Mouse (Mus musculus) kidney, postnatal 14 days (tissue): ENCODE measurements around the gene Atxn7l1.

Experiments
- DNase-seq: peaks from one replicate; pipeline ENCODE4 v3.0.0; 2022; ENCODE audit warnings: mixed read lengths

The Atxn7l1 gene

GRCm38 (mm10) chr12:33147497-33148267 lies at the start of gene Atxn7l1:
Gene Atxn7l1 (plus strand): TSS chr12:33147693.
- peak; percentile 95 for DNase-seq

DNA sequence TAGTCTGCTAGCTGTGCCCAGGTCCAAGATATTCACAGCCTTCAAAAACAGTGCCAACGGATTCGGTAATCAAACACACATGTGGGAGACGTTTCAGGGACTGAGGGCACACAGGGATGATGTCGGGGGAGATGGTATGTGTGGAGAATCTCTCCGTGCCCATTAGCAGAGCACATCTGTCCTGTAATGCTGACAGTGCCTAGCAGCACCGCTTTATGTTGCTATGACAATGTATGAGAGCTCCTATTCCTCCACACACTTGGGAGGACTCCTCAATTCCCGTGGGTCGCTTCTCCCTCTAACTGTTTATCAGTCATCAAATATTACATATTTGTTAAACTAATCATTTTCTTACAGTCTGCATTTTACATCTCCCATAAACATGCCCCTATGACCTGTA lies 45.9 kb upstream of the Atxn7l1 start:
- no peak for DNase-seq

GRCm38 (mm10) chr12:33102342-33103115 lies 45.0 kb upstream of the Atxn7l1 start:
- DNase-seq = peak; percentile 5

DNA sequence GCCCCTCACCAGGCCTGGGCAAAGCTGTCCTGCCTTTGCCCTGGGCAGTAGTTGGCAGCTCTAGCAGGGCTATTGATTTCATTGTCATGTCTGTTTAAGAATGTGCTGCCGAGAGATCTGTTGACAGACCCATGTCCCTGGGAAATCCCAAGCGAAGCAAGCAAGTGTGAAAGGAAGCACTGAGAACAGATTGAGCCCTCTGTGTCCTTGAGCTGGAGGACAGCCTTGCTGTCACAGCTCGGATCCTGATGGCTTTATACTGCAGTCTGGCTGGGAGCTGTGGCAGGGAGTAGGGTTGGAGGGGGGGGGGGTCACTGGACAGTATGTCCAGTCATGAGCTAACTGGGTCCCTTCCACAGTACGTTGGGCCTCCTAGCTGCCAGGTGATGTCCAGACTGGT lies 41.8 kb upstream of the Atxn7l1 start:
- DNase-seq = no peak

- DNase-seq = no peak
Observed at GRCm38 (mm10) chr12:33106438-33107167, 40.9 kb upstream of the Atxn7l1 start.

- DNase-seq = peak; percentile 25
Observed at GRCm38 (mm10) chr12:33109531-33109930, 38.0 kb upstream of the Atxn7l1 start.

DNA sequence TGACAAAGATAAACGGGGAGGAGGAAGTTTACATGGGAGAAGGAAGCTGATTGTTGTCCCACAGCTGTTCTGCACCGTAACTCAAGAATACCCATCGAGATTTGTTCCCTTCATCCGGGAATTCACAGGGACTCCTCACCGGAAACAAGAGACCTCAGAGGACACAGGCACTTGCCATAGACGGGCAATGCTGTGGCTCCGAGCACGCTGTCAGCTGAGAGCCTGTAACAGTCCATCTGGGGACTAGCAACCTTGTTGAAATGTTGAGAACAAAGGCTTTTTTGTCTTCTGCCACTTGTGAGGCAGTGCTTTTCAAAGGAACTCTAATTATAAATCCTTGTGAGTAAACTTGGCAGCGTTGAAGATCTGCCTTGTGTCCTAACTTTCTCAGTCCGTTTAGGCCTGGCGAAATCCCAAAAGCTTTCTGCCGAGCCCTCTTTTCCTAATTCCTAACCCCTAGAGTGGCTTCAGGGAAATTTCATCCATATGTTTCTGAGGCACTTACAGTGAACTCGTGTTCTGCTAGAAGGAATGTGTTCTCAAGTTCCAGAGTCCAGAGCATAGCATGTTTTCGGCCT lies 36.5 kb upstream of the Atxn7l1 start:
- DNase-seq = peak; percentile 53

GRCm38 (mm10) chr12:33118624-33119301 lies 28.7 kb upstream of the Atxn7l1 start:
- no peak for DNase-seq

DNA sequence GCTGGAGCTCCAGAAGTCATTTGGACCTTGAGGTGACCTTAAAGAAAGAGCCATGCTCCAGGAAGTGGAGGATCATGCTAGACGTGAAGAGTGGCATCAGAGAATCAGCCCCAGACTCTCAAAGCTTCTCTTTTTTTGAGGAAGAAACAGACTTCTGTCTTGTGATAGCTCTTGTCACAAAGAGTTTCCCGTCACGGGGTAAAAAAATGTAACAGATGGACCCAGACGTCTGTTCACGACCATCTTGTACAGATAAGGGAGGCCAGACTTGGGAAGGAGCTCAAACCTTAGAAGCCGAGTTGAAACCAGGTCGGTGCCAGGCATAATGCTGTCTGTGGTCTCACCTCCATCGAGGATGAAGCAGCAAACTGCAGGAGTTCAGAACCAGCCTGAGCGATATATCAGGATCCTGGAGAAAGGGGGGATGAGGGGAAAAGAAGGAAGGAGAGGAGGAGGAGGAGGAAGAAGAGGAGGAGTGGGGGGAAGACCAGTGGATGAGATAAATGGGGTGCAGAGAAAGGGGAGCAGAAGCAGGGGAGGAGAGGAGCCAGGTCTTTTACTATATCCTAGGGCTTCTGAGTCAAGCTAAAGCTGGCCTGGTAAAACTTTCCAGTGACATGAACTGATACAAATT lies 21.8 kb upstream of the Atxn7l1 start:
- DNase-seq = no peak

DNA sequence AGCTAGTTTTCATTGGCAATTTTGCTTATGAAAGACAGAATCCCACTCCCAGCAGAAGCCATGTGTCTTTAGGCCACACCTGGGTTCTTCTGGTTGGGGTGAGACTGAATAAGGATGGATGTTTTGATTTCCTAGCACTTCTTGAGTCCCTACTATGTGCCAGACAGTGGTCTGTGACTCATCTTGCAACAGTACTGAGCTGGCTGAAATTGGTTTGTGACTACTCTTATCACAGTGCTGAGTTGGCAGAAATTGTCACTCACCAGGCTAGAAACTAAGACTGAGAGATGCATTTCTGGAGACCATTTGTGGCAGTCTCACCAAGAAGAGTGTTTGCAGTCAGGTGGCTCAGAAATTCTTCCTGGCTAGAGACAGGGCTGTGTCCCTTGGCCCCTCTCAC lies 21.2 kb upstream of the Atxn7l1 start:
- DNase-seq = no peak

DNA sequence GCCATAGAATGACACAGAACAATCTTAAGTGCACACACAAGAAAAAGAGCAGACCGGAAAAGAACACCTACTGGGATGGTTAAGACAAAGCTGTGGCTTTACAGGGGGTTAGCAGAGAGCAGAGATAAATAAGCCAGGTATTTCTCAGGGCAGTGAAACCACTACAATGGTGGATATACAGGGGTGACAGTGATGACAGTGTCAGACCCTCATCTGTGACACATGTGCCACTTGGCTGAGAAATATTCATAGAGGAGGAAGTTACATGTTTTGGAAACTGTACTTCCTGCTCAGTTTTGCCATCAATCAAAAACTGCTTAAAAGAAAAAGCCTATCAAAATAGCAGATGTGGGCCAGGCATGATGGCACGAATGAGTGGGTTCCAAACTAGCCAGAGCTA lies 19.4 kb upstream of the Atxn7l1 start:
- no peak for DNase-seq

DNA sequence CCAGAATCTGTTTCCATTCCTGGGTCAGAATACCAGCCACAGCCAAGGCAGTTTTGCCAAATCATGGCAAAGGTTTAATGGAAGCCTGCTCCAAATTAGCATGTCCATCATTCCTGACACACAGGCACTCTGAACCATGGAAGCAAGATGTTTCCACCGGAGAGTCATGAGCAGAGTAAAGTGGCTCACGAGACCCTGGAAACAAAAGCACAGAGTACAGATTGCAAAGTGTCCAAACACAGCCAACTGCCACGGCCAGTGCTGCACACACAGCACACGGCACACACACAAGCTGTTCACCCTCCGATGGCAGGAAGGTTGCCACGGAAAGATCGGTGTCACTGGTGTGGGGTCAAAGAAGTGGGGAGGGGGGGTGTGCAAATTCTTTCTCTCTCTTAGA lies 18.8 kb upstream of the Atxn7l1 start:
- DNase-seq = no peak

- peak; percentile 29 for DNase-seq
Observed at GRCm38 (mm10) chr12:33129410-33129809, 18.1 kb upstream of the Atxn7l1 start.

- DNase-seq = no peak
Observed at GRCm38 (mm10) chr12:33130401-33130800, 17.1 kb upstream of the Atxn7l1 start.

DNA sequence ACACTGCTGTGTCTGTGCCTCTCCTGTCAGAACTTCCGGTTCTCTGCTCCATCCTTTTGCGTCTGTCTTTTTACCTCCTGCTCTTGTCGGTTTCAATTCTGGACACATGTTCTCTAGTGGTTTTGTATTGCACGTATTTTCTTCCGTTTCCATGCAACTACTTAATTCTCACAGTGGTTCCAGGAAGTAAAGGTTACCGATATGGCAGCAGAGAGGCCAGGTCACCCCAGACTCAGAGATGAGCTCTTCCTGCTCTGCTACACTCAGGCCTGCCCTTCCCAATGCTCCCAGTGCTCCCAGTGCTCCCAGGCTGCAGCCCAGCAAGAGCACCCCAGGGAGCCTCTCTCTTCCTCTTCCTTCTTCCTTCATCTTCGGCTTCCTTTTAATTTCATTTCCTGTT lies 15.7 kb upstream of the Atxn7l1 start:
- no peak for DNase-seq

GRCm38 (mm10) chr12:33137857-33138256 lies 9.6 kb upstream of the Atxn7l1 start:
- no peak for DNase-seq

GRCm38 (mm10) chr12:33139083-33139482 lies 8.4 kb upstream of the Atxn7l1 start:
- no peak for DNase-seq

DNA sequence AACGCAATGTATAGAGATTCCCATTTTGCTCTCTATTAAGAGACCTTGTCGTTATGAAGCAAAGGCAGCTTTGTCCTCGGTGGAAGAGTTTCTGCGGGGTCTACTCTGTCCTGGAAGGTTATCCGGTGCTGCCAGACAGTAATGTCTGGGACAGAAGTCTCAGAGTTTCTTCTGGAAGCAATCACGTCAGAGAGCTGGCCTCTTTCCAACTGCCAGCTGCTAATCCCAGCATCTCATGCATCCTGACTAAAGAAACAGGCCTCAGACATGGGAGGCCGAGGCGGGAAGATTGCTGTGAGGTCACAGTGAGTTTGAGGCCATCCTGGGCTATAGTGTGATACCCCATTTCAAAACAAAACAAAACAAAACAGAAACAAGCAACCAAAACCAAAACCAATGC lies 3.0 kb upstream of the Atxn7l1 start:
- DNase-seq = peak; percentile 19

DNA sequence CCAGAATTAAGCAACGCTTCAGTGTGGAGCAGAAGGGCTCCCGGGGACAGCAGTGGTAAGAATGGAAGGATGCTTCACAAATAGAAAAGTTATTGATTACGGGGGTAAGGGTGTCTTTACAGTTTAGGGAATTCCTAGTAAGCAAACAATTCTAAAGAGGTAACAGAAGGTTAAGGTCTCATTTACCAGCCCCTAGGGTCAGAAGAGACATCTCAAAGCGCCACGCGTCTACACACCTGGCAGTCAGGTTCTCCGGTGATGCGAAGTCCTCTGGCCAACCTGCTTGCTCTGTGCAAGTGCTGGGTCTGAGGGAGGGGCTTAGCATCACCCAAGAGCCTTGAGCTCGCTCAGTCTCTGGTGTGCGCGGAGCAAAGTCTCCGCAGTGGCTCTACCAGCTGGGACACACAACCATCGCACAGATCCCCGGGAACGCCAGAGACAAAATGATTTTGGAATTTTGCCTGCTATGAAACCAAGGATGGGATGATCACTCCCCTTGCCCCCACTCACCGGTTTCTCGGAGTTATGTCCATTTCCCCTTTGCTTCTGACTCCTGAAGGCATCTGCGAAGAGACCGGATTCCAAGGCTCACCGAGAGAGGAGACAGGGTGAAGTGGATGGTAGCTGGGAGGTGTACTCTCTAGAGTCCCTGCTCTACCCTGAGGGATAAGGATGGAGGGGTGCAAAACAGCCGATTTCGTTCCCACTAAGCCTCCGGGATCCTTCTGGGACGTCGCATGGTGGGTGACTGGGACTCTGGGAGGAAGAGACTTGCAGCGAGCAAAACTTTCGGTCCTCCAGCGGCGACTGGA lies 665 bp upstream of the Atxn7l1 start:
- DNase-seq = no peak

DNA sequence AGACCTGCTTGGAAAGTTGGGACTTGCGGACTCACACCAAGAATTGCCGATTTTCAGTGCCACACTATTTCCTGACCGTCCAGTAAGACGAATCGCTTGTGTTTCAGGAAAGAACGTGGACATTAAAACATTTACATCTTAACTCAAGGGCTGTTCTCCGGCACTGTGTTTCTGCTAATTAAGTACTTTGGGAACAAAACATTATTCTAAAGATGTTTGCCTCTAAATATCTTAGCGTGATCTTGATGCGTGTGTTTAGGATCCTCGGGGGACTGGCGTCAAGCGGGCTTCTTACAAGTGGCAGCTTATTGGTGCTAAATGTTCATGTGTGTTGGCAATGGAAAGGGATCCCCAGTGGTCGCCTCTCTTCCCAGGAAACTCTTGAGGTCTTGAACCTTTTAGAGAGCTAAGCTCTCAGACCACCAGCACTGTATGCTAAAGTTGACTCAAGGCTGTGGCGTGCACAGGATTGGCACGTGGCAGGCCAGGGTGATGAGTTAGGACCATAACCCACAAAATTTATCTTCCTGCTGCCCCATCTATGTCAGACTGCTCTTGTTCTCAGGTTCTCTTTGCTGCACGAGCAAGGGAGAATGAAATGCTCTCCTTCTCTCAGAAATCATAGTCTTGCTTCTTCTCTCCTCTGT lies 2.2 kb downstream of the Atxn7l1 start:
- DNase-seq = no peak

DNA sequence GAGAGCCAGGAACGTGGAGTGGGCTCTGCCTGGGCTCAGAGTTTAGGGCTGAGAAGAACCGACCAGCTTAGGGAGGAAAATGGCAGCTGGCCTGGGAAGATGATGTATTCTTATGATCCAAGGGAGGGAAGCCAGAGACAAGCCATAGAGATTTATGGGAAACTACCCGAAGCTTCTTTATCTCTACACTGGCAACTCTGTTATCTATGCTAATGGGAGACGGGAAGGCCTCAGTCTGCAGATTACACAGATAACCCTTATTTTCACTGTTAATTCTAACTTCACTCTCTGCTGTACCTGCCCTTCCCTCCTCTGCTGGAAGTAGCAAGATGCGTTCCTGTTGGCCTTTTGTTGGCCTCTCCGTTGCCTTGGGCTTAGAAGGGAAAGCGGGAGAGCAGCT lies 5.6 kb downstream of the Atxn7l1 start:
- no peak for DNase-seq
